Mouse (Mus musculus): ENCODE results near the gene Lmntd1.

The Lmntd1 gene

DNA sequence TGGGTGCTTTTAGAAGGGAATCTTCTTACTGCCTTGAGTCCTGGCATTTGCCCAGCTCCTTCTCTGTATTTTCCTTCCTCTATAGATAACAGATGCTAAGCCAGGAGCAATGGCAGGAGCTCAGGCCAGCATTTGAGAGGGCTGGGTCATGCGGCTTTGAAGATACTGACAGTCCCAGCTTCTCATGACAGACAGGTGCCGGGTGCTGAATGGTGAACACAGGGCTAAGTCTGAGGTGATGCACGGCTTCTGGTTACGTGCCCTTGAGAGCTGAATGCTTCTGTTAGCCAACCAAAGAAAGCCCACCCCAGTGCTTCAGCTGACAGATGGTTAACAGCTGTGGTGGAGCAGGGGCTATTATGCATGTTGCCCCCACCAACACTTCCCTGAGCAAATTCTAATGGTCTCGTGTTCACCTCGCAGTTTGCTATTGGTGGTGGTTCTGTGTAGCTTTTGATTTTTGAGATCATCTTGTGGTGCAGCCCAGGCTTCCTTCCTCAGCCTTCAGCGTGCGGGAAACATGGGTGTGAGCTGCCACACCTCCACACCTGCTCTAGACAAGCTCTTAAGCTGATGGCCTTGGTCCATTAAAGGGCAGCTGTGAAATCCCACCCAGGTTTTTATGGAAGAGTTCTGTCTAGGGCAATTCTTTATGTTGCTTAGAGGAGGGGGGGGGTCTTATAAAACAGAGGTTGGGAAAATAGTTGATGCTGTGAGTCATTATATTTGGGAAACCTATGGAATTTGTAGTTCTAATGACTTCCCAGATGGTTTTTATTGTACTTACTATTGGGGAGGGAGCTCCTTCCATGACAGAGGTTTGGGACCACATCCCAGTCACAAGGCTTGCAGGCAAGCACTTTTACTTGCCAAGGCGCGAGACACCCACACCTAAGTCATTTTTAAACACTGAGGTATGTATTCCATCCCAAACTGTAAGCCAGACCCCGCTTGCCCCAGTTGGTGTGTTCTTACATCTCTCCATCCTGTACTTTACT is 181.1 kb downstream of the Lmntd1 start:
- no peak for DNase-seq

DNA sequence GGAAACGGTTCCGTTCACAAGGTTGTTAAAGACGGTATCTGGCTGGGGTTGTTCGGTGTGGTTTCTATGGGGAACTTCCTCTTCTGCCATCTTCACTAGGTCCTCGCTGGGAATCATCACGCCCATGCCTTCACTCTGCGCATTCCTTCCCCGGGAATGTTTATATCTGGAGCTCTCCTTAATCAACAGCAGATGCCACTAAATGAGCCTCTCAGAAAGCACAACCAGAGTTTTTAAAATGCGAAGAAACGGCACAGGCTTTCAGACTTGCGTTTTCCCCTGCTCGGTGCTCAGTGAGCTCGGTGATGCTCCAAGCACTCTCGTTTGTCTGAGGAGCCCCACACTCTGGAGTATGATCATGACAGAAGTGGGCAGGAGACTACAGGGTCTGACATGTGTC is 182.4 kb downstream of the Lmntd1 start:
- no peak for DNase-seq

DNA sequence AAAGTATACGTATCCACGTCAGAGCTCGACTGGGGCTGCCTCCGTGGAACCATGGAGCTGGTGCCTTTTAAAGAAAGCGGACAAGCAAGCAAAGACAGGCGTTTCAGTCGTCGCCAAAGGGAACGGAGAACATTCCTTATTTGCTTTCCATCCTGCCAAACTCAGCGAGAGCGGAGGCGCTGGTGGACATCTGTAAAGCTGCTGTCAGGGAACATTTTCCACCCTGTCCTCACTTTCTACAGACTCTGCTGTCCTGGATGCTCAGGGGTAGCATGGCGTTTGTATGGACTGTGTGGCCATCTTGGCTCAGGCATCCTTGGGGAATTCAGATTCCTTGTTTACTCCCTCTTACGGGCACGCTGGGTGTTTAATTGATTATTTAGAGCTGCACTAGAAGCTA is 186.7 kb downstream of the Lmntd1 start:
- DNase-seq, result no peak

DNA sequence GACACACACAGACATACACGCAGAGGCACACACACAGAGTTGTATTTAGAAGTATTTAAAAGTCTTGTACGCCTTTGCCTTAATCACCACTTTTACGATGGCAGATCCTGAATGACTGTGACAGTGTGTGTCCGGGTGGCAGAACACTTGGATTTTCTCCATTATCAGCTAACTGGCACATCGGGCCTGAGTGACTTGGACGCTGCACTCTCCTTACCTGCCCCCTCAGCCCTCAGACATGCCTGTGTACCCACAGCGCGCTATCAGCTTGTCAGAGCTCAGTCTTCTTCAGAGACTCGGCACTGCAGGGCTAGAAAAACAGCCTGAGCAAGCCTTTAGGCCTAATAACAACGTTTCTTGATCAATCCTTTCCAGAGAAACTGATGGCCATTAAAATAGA is 187.6 kb downstream of the Lmntd1 start:
- no peak for DNase-seq

DNA sequence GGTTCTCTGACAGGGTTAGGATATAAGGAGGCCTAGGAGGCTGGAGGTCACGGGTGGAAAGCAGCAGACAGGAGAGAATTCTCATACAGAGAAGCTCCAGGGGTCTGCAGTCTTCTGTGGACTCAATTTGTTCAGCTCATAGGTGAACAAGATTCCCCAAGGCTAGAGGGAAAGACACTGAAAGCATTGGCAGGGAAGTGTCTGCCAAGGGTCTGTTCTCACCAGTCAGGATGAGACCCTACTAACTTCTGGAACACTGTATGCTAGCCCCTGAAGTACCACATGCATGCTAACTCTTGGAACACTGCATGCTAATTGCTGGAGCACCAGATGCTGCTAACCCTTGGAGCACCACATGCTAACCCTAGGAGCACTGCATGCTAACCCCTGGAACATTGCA is 190.0 kb downstream of the Lmntd1 start:
- DNase-seq, result no peak

DNA sequence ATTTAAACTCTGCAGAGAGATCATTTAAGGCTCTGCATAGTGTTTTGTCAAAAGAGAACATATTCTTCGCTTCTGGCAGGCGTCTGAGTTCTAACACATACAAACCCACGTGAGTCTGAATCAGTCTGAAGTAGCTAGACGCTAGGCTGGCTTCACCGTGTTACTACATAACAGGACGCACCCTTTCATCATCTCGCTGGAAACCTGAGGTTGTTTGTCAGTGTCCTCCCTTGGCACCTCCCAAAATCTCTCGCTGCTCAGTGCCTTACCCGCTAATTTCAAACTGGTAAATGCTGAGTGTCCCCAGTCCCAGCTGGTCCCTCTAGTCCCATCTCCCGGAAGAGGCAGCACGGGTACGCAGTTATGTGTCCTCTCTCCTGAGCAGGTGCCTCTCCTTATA is 190.6 kb downstream of the Lmntd1 start:
- DNase-seq, result no peak

DNA sequence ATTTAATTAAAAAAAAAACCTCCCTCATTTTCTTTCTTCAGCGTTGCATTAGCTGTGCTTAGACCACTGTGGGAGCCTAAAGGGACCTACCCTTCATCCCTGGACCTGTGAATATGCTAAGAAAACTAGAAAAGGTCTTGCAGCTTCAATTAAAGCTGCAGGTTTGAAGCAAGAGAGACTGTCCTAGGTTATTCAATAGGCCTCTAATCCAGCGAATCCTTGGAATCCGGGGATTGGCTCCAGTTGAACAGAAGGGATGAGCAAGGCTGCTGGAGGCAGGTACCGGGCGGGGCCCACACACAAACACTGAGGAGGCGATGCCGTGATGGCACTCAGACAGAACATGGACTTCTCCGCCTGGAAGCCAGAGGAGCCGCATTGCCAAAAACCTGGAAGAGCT is 192.5 kb downstream of the Lmntd1 start:
- DNase-seq, result no peak

DNA sequence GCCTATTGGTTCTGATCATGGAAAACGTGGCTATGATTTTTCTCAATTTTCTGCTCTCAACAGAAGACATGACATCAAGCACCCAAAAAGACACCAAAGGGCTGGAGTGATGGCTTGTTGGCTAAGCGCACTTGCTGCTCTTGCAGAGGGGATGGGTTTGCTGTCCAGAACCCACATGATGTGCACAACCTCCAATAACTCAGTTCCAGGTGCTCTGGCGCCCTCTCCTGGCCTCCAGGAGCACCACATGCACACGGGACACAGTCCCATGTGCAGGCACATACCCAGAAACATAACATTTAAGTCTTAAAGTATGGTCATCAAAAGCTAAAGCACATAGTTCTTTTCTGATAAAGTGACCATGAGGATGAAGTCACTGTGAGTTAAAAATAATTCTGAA is 193.7 kb downstream of the Lmntd1 start:
- DNase-seq, result no peak

DNA sequence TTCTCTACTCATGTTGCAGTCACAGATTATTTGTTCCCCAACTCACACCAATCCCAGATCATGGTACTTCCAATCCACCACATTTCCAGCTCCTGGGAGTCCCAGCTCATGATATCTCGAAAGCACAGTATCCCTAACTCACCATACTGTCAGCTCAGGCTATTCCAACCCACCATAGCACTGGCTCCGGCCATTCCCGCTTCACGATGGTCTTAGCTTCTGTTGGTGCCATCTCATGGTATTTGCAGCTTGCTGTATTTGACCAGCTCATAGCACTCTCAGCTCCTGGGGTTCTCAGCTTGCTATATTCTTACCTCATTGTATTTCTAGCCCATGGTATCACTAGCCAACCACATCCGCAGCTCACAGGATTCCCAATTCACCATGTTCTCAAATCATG is 195.3 kb downstream of the Lmntd1 start:
- DNase-seq, result no peak

DNA sequence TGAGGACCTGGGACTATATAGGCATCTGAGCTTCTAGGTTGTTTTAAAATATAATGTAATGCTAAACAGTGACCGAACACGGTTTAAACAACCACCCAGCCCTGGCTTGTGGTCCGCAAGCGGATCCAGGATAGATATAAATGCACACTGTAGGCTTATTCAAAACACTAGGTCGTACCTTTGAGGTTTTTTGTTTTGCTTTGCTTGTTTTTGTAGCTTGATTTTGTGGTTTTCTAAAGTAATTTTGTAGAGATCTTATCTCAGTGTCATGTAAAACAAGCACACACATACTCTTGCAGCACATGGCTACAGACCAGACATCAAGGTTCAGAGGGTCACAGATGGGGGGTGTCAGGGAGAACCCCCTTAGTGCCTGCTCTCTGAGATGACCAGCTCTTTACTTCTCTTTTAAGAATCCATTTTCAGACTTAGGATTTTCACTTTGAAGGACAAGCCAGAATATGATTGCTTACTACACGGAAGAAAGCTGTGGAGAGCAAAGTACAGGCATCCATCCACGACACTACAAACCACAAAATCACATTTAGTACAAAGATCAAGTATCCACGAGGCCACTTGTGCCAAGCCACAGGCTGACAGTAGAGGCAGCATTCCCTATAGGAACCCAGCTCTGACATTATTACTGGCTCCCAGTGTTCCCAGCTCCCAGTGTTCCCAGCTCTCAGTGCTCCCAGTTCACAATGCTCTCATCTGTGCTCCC is 196.2 kb downstream of the Lmntd1 start:
- DNase-seq, result no peak

DNA sequence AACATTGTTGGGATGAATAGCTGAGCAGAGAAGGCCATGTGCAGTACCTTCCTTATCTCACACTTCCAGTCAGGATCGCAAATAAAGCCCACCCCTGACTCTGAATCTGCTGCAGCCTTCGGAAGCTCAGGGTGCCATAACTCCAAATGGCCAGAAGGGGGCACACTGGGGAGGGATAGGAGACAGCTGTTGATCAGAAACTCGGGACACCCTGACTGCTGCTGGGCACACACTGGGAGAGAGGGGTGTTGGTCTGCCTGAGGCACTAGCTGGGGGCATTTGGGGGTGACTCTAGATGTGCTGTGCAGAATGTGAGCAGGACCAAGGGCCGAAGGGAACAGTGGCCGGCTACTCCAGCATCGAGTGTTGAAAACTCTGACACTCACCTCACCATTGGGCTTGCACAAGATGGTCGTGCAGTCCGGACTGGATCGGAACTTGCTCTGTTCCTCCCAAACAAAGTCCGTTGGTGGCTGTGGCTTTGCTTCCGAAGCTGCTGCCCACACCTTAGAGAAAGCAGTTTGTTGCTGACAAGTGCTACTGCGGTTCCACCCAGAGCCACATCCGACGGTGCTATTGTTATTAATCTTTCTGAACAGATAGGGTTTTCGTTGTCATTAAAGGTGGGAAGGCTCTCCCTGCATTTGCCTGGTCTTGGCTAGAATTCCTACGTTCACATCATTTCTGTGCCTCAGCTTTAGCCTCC is 197.0 kb downstream of the Lmntd1 start:
- peak; percentile 73 for DNase-seq

DNA sequence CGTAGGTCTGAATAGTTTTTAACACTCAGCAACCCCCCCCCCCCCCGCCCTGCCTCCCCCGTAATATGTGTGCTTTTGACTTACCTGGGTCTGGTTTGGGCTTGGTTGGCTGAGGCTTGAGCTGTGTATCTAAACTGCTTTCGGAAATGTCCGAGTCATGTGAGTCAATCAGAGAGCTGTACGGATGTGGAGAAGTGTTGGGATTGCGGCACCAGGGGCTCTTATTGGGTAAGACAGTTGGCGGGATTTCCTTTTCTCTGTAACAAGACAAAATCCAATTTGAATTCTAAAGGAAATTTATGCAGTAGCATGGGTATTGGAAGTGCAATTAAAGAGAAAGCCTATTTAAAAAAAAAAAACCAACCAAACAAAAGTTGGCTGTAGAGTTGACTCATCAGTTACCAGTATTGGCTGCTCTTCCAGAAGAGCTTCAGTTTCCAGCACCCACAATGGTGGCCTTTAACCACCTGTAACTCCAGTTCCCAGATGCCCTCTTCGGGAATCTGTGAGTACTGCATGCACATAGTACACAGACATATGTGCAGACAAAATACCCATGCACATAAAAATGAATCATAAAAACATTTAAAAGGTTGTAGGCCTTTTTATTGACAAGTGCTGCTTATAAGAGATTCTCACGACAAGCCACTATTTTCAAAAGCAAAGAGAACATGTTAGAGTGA is 209.6 kb downstream of the Lmntd1 start:
- DNase-seq, result no peak

DNA sequence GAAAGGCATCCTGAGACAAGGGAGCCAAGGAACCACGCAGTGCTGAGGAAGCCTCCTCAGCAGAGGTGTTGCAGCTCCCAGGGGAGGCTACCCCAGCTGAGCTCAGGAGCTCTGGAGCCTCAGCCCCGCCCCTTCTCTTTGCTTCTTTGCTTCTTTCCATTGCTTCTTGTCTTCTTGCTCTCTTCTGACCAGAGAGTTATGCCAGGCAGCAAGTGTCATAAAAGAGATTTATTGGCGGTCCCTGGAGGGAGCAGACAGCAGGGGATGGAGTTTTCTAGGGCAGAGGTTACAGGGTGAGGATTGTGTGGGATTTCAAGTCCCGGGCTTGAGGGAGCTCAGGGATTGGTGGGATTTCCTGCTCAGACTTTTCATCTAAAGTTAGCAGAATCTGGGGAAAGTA is 213.0 kb downstream of the Lmntd1 start:
- DNase-seq, result no peak

DNA sequence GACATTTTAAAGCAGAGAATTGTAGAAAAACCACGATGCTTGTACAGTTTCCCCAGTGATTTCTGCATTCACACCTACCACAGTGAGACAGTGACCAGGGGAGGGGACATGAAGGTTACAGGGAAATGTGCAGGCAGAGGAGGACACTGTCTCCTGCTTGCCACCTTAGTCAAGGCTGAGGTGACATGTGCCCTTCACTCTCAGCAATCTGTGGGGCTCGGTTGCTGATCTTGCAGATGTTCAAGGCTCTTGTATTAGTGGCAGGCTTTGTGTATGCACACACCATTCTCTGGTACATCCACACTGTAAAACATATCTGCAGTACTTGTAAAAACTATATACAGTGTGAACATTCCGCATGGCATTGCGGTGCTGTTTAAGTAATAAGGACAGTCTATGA is 216.2 kb downstream of the Lmntd1 start:
- no peak for DNase-seq

DNA sequence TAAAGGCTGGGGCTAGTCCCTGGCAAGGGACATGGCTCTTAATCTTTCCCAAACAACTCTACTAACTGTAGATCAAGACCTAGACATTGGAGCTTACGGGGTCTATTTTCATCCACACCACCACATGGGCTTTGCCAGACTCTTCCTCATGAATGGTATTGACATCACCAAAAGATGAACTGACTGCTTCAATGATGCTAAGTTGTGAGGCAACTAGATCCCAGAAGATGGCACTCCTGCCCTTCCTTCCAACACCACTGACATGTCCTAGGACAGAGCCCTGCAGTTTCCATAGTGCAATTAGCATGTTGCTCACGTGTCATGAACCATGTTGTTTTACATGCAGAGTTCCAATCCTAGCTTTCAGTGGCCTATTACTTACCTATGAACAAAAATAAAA is 217.6 kb downstream of the Lmntd1 start:
- no peak for DNase-seq

DNA sequence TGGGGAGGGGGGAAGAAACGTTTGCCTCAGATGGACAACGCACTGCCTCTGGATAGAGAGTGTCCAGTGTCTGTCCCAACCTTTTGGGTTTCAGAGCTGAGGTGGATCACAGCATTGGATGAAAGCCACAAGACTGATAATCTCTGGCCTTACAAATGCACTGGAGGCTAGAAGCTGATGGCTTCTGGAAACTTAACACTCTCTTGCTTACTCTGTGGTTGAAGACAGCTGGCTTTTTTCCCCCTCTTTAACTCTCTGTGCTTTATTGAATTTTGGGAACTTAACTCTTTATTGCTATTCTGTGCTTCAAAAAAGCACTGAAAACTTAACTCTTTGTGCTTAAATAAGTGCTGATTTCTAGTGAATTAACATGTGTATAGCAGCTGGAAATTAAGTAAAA is 223.7 kb downstream of the Lmntd1 start:
- DNase-seq, result no peak

DNA sequence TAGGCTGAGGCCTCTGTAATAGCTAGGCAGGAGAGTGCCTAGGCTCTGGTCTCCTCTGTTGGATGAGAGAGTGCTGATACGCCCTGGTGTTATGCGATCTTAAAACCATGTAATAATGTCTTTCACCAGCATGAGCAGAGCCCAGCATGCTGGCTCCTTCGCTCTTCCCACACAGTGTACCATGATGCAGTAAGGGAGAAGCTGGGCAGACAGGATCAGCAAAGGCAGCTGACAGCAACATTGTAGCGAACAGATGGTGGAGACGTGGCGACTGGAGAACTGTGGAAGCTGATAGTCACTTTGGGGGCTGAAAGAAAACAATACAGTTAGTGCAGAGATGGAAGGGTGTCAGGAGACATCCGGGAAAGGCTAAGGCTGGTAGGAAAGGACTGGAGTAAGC is 224.2 kb downstream of the Lmntd1 start:
- no peak for DNase-seq

DNA sequence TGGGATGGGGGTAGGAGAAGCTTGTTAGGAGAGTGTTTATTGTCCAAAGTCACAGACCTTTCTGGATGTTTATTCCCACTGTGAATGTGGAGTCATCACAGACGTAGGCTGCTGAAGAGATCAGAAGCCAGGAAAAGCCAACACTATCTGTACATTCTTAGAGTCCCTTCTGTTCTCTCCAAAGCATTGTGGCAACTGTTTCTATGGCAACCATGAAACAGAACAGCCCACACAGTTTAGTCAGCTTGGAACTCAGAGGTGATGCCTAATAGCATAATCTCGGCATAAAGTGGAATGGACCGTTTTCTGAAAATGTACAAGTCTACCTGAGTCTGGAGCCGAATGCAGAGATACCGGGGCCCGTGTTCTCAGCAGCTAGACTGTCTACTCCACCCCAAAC is 226.7 kb downstream of the Lmntd1 start:
- DNase-seq, result no peak

DNA sequence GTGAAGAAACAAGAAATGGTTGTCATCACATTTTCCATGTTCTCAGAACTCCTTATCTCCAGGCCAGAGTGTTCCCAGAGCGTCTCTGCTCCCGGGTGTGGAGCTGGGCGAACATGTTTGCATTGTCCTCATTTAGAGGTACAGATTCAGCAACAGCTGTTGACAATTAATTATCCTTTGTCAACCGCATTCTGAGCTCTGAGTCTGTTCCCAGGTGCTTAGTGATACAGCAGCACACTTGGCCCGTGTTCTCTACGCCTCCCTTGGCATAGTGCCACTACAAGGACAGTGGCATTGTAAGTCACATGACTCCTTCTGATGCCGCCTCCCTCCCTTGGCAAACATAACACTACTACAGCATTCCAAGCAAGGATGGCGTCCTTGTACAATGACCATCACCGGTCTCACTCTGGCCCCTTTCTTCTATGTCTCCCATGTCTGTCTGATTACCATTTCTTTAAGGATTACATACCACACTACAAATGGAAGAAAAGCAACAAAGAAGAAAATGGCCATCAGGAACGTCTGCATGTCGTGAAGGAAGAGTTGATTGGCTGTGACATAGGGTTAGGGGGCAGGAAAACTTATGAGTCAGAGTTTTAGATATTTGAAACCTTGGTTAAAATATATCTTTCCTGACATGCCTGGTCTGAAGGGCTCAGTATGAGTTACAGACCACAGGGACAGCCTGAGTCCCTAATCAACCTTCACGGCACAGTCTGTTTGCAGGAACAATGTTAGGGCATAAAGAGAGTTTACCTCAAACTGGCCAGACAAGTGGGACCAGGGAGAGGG is 231.3 kb downstream of the Lmntd1 start:
- peak; percentile 21 for DNase-seq

DNA sequence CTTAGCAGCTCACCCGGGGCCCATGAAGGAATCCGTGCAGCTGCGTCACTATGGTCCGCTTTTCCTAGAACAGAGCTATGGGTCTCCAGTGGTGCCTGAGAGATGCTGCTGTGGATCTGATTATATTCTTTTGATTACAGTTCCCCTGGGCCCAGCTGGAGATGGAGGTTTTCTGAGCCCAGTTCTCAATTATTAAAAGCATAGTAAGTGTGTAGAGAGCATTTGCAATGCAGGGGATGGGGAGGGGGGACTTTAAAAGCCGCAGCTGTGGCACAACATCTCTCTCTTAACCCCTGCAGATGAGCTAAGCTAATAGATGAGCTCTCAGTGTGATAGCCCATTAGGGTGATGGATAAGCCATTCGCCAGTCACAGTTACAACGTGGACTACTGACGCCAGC is 233.2 kb downstream of the Lmntd1 start:
- DNase-seq, result no peak

DNA sequence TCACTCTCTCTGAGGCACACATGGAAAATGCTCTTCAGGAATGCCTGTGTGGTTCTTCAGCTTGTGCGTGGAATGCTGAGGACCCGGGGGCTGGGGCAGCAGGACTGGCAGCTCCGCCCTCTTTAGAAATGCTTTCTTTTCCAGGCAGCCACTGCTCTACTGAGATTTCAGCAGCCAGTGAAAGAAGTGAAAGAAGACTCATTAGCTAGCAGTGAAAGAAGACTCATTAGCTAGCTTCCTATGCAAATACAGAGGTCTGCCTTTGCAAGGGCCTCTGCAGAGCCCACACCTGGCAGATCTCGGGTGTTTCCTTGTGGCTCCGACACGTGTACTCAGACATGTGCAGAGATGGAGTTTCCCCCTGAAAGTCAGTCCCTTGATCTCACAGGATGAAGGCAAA is 234.9 kb downstream of the Lmntd1 start:
- DNase-seq, result peak; percentile 26

DNA sequence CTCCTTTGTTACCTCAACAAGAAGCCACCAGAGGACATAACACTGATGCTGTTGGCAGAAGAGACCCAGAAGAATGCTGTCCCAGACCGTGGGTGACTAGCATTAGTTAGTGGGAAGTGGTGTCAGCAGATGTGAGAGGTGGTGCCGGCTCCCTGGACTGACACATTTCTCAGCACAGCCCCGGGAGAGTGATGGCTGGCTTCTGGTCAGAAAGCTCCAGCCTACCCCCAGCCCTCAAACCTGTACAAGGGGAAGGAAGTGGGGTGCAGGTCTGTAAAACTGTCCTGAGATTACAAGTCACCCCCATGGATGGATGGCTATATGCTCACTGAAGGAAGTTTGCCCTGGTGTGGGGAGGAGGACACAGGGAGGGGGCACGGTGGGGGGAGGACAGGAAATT is 235.4 kb downstream of the Lmntd1 start:
- DNase-seq, result no peak
